Mouse (Mus musculus): Measurements from ENCODE around the gene D130043K22Rik. TPM values are rescaled to one million over a fixed set of nuclear protein-coding genes. Genes with fewer than 3 reads are reported as not detected.
"Not testable (repeated sequence)": the region's sequence is repeated elsewhere in the genome, so short reads cannot be mapped to it uniquely, and the experiment has no call there.

Gene D130043K22Rik
- polyA plus RNA-seq, 1 experiment = 1.6 TPM

GRCm38 (mm10) chr13:24832131-24832810 lies 12.7 kb upstream of the D130043K22Rik start:
- Histone ChIP-seq H3K4me3 (ENCODE audit: low read depth, low read length) (peak overlapping the region; percentile 90), H3K27me3 (ENCODE audit: control insufficient read depth, insufficient read depth, low read length) (no peaks in the 10 kb centered on the region), H3K27ac (ENCODE audit: insufficient read depth, low read depth, low read length) (peak overlapping the region; percentile 88), H3K36me3 (ENCODE audit: control insufficient read depth, insufficient read depth, low read length) (peaks cover 6% of the 10 kb centered on the region), H3K4me1 (ENCODE audit: control insufficient read depth, insufficient read depth, insufficient read length, low read length) (no peaks in the 10 kb centered on the region; the same call in 1 of the 2 replicates)
- 1% methylated on average over 21 of the region's 21 CpGs for WGBS
- TF ChIP-seq POLR2A (IDR thresholded peaks at IDR 0.05; ENCODE audit: low read depth, low read length) = no peak
- TF ChIP-seq CTCF (IDR thresholded peaks at IDR 0.05; ENCODE audit: extremely low read depth, insufficient read length, insufficient replicate concordance, low read depth, low read length) = no peak

GRCm38 (mm10) chr13:24832811-24833155 lies 12.2 kb upstream of the D130043K22Rik start:
- Histone ChIP-seq H3K27ac (ENCODE audit: insufficient read depth, low read depth, low read length) (peak overlapping the region; percentile 24; the same call in 1 of the 2 replicates), H3K4me1 (ENCODE audit: control insufficient read depth, insufficient read depth, insufficient read length, low read length) (no peaks in the 10 kb centered on the region; the same call in 1 of the 2 replicates), H3K36me3 (ENCODE audit: control insufficient read depth, insufficient read depth, low read length) (peaks cover 11% of the 10 kb centered on the region), H3K27me3 (ENCODE audit: control insufficient read depth, insufficient read depth, low read length) (no peaks in the 10 kb centered on the region), H3K4me3 (ENCODE audit: low read depth, low read length) (peak overlapping the region; percentile 90; the same call in 1 of the 2 replicates)
- TF ChIP-seq POLR2A (IDR thresholded peaks at IDR 0.05; ENCODE audit: low read depth, low read length) = no peak
- no peak for TF ChIP-seq CTCF (IDR thresholded peaks at IDR 0.05; ENCODE audit: extremely low read depth, insufficient read length, insufficient replicate concordance, low read depth, low read length)
- WGBS = 2% methylated on average over 2 of the region's 2 CpGs

- H3K27me3 ChIP-seq (ENCODE audit: control insufficient read depth, insufficient read depth, low read length); H3K27ac ChIP-seq (ENCODE audit: insufficient read depth, low read depth, low read length); H3K4me1 ChIP-seq (ENCODE audit: control insufficient read depth, insufficient read depth, insufficient read length, low read length); H3K4me3 ChIP-seq (ENCODE audit: low read depth, low read length): not testable (repeated sequence)
- 87% methylated on average over 8 of the region's 8 CpGs for WGBS
- peaks cover 24% of the 10 kb centered on the region for H3K36me3 ChIP-seq (ENCODE audit: control insufficient read depth, insufficient read depth, low read length)
Observed at GRCm38 (mm10) chr13:24837765-24838164, 7.2 kb upstream of the D130043K22Rik start.

GRCm38 (mm10) chr13:24839831-24840230 lies 5.1 kb upstream of the D130043K22Rik start:
- H3K4me1 ChIP-seq (ENCODE audit: control insufficient read depth, insufficient read depth, insufficient read length, low read length) = peaks cover 3% of the 10 kb centered on the region; the same call in 1 of the 2 replicates
- H3K4me3 ChIP-seq (ENCODE audit: low read depth, low read length) = no peak overlapping the region
- 35% methylated on average over 3 of the region's 3 CpGs for WGBS
- H3K27me3 ChIP-seq (ENCODE audit: control insufficient read depth, insufficient read depth, low read length) = no peaks in the 10 kb centered on the region
- H3K27ac ChIP-seq (ENCODE audit: insufficient read depth, low read depth, low read length) = no peak overlapping the region
- peaks cover 26% of the 10 kb centered on the region for H3K36me3 ChIP-seq (ENCODE audit: control insufficient read depth, insufficient read depth, low read length)
- TF ChIP-seq POLR2A (IDR thresholded peaks at IDR 0.05; ENCODE audit: low read depth, low read length) (no peak), CTCF (IDR thresholded peaks at IDR 0.05; ENCODE audit: extremely low read depth, insufficient read length, insufficient replicate concordance, low read depth, low read length) (no peak)

GRCm38 (mm10) chr13:24841702-24842101 lies 3.2 kb upstream of the D130043K22Rik start:
- TF ChIP-seq POLR2A (IDR thresholded peaks at IDR 0.05; ENCODE audit: low read depth, low read length) (no peak), CTCF (IDR thresholded peaks at IDR 0.05; ENCODE audit: extremely low read depth, insufficient read length, insufficient replicate concordance, low read depth, low read length) (no peak)
- H3K4me3 ChIP-seq (ENCODE audit: low read depth, low read length) = no peak overlapping the region
- H3K27ac ChIP-seq (ENCODE audit: insufficient read depth, low read depth, low read length) = no peak overlapping the region
- WGBS = 40% methylated on average over 3 of the region's 3 CpGs
- no peaks in the 10 kb centered on the region for H3K27me3 ChIP-seq (ENCODE audit: control insufficient read depth, insufficient read depth, low read length)
- peaks cover 21% of the 10 kb centered on the region for H3K36me3 ChIP-seq (ENCODE audit: control insufficient read depth, insufficient read depth, low read length)
- H3K4me1 ChIP-seq (ENCODE audit: control insufficient read depth, insufficient read depth, insufficient read length, low read length) = peaks cover 6% of the 10 kb centered on the region; the same call in 1 of the 2 replicates

- H3K4me1 ChIP-seq (ENCODE audit: control insufficient read depth, insufficient read depth, insufficient read length, low read length) = peaks cover 14% of the 10 kb centered on the region; the same call in 1 of the 2 replicates
- no peak overlapping the region for H3K4me3 ChIP-seq (ENCODE audit: low read depth, low read length)
- 43% methylated on average over 4 of the region's 4 CpGs for WGBS
- H3K27me3 ChIP-seq (ENCODE audit: control insufficient read depth, insufficient read depth, low read length) = no peaks in the 10 kb centered on the region
- no peaks in the 10 kb centered on the region for H3K36me3 ChIP-seq (ENCODE audit: control insufficient read depth, insufficient read depth, low read length)
- TF ChIP-seq POLR2A (IDR thresholded peaks at IDR 0.05; ENCODE audit: low read depth, low read length) (no peak), CTCF (IDR thresholded peaks at IDR 0.05; ENCODE audit: extremely low read depth, insufficient read length, insufficient replicate concordance, low read depth, low read length) (no peak)
- no peak overlapping the region for H3K27ac ChIP-seq (ENCODE audit: insufficient read depth, low read depth, low read length)
Observed at GRCm38 (mm10) chr13:24849318-24849717, 4.4 kb downstream of the D130043K22Rik start.

GRCm38 (mm10) chr13:24851989-24852388 lies 7.1 kb downstream of the D130043K22Rik start:
- TF ChIP-seq POLR2A (IDR thresholded peaks at IDR 0.05; ENCODE audit: low read depth, low read length) = no peak
- no peak for TF ChIP-seq CTCF (IDR thresholded peaks at IDR 0.05; ENCODE audit: extremely low read depth, insufficient read length, insufficient replicate concordance, low read depth, low read length)
- Histone ChIP-seq H3K27me3 (ENCODE audit: control insufficient read depth, insufficient read depth, low read length) (no peaks in the 10 kb centered on the region), H3K36me3 (ENCODE audit: control insufficient read depth, insufficient read depth, low read length) (no peaks in the 10 kb centered on the region), H3K27ac (ENCODE audit: insufficient read depth, low read depth, low read length) (peak overlapping the region; percentile 77), H3K4me1 (ENCODE audit: control insufficient read depth, insufficient read depth, insufficient read length, low read length) (peaks cover 13% of the 10 kb centered on the region), H3K4me3 (ENCODE audit: low read depth, low read length) (no peak overlapping the region)
- 27% methylated on average over 2 of the region's 2 CpGs for WGBS

All from small intestine, adult 2 months (tissue).